Mouse (Mus musculus) heart, postnatal 0 days (tissue): ENCODE data around the gene Ankrd33. TPM values are rescaled to one million over a fixed set of nuclear protein-coding genes. Genes with fewer than 3 reads are reported as not detected.

Experiments
- ATAC-seq: fragments of 200-750 bp; cut with Nextera tagmentation; 2 replicates; pipeline ENCODE4 v1.8.0; 2017; ENCODE audit warnings: low read depth, moderate number of reproducible peaks, moderate library complexity; ENCODE audit not compliant: insufficient read depth
- DNase-seq: peaks from one replicate; pipeline ENCODE4 v3.0.0-alpha.2; 2016; ENCODE audit warnings: low spot score
- H3K27ac ChIP-seq: fragments of 300-500 bp; sonication (generic); 2 replicates; pipeline ENCODE4 v1.5.1; 2014; ENCODE audit warnings: low read depth, mild to moderate bottlenecking
- H3K27me3 ChIP-seq: fragments of 300-500 bp; sonication (generic); 2 replicates; pipeline ENCODE4 v1.6.1; 2014; ENCODE audit warnings: low read length, mixed read lengths; ENCODE audit not compliant: control insufficient read depth, insufficient read depth
- H3K36me3 ChIP-seq: fragments of 300-500 bp; sonication (generic); replicated peaks from 2 replicates; pipeline ENCODE4 v1.6.1; 2014; ENCODE audit warnings: low read length, mixed read lengths; ENCODE audit not compliant: control insufficient read depth, insufficient read depth
- H3K4me1 ChIP-seq: fragments of 300-500 bp; sonication (generic); 2 replicates; pipeline ENCODE4 v1.6.1; 2014; ENCODE audit warnings: antibody characterized with exemption; ENCODE audit not compliant: control insufficient read depth, insufficient read depth
- H3K4me2 ChIP-seq: fragments of 300-500 bp; sonication (generic); 2 replicates; pipeline ENCODE4 v1.6.1; 2014; ENCODE audit warnings: low read depth, mild to moderate bottlenecking, low read length, moderate library complexity
- H3K4me3 ChIP-seq: fragments of 300-500 bp; sonication (generic); 2 replicates; pipeline ENCODE4 v1.5.1; 2014; ENCODE audit warnings: low read depth, low read length
- H3K9ac ChIP-seq: fragments of 300-500 bp; sonication (generic); replicated peaks from 2 replicates; pipeline ENCODE4 v1.6.1; 2014; ENCODE audit warnings: low read depth, low read length, mixed read lengths
- H3K9me3 ChIP-seq: fragments of 300-500 bp; sonication (generic); replicated peaks from 2 replicates; pipeline ENCODE4 v1.6.1; 2016; ENCODE audit warnings: low read length; ENCODE audit not compliant: control insufficient read depth
- CTCF ChIP-seq: IDR thresholded peaks from 2 replicates; pipeline ENCODE4 v1.5.1; 2016; ENCODE audit warnings: antibody characterized with exemption, control low read depth, low read depth
- EP300 ChIP-seq: IDR thresholded peaks from 2 replicates; pipeline ENCODE4 v1.6.1; 2016; ENCODE audit warnings: antibody characterized with exemption, low read depth
- WGBS: fragments of 180-500 bp; shearing (Covaris S2); extraction: QIAGEN DNeasy Blood & Tissue Kit; methylation state at CpG from one replicate; pipeline ENCODE4 v1.1.7; 2014; 5-methylcytosine and 5-hydroxymethylcytosine counted together
- polyA plus RNA-seq: library from polyadenylated mRNA; unstranded; fragments of >200 nt; fragmentation: Nextera tagmentation; extraction: Ambion mirVana; gene quantifications from 2 replicates; pipeline ENCODE4 v1.2.1, GENCODE M21; 2015
- total RNA-seq: library from RNA; depleted of rRNA; stranded (reverse); fragments of >200 nt; gene quantifications from 2 replicates; pipeline ENCODE4 v1.2.3, GENCODE M21; 2014; ENCODE audit warnings: low replicate concordance

Gene Ankrd33
- total and polyA plus RNA-seq, 2 experiments from 2014 or later, result not detected

GRCm38 (mm10) chr15:101144779-101145178 is 29.2 kb downstream of the Ankrd33 start:
- H3K9ac ChIP-seq, result no peak overlapping the region
- H3K4me1 ChIP-seq, result peaks cover 54% of the 10 kb centered on the region
- no peaks in the 10 kb centered on the region for H3K9me3 ChIP-seq
- TF ChIP-seq EP300 (no peak), CTCF (no peak)
- no peak overlapping the region for H3K4me3 ChIP-seq
- H3K27ac ChIP-seq, result no peak overlapping the region
- DNase-seq (no peak), ATAC-seq (no peak)
- H3K36me3 ChIP-seq, result no peaks in the 10 kb centered on the region
- no peaks in the 10 kb centered on the region for H3K27me3 ChIP-seq
- no peak overlapping the region for H3K4me2 ChIP-seq
- 73% methylated on average over 8 of the region's 8 CpGs for WGBS

GRCm38 (mm10) chr15:101145424-101146099 is 30.0 kb downstream of the Ankrd33 start:
- Histone ChIP-seq H3K27me3 (no peaks in the 10 kb centered on the region), H3K4me2 (peak overlapping the region; percentile 48), H3K36me3 (no peaks in the 10 kb centered on the region), H3K9ac (no peak overlapping the region), H3K4me1 (peaks cover 46% of the 10 kb centered on the region), H3K4me3 (peak overlapping the region; percentile 2; the same call in 1 of the 2 replicates), H3K9me3 (no peaks in the 10 kb centered on the region), H3K27ac (peak overlapping the region; percentile 28; the same call in 1 of the 2 replicates)
- WGBS, result 12% methylated on average over 19 of the region's 19 CpGs
- DNase-seq, result peak; percentile 96
- ATAC-seq, result peak; percentile 91
- TF ChIP-seq EP300, result no peak
- TF ChIP-seq CTCF, result peak; percentile 98

GRCm38 (mm10) chr15:101146100-101146965 is 30.8 kb downstream of the Ankrd33 start:
- peak overlapping the region; percentile 48 for H3K4me2 ChIP-seq
- no peaks in the 10 kb centered on the region for H3K9me3 ChIP-seq
- H3K36me3 ChIP-seq, result no peaks in the 10 kb centered on the region
- no peak for TF ChIP-seq EP300
- TF ChIP-seq CTCF, result no peak
- H3K27ac ChIP-seq, result 0 out of 2 replicates have a peak overlapping the region, but pooled peaks have one; percentile 28
- 53% methylated on average over 15 of the region's 15 CpGs for WGBS
- H3K9ac ChIP-seq, result no peak overlapping the region
- no peak for ATAC-seq
- H3K4me1 ChIP-seq, result peaks cover 41% of the 10 kb centered on the region
- no peak for DNase-seq
- H3K27me3 ChIP-seq, result no peaks in the 10 kb centered on the region
- H3K4me3 ChIP-seq, result no peak overlapping the region

- ATAC-seq, result no peak
Measured at GRCm38 (mm10) chr15:101147115-101147909, 31.8 kb downstream of the Ankrd33 start.

GRCm38 (mm10) chr15:101147910-101148273 is 32.3 kb downstream of the Ankrd33 start:
- no peaks in the 10 kb centered on the region for H3K27me3 ChIP-seq
- no peak overlapping the region for H3K4me3 ChIP-seq
- peak overlapping the region; percentile 58 for H3K27ac ChIP-seq
- H3K9me3 ChIP-seq, result no peaks in the 10 kb centered on the region
- H3K4me1 ChIP-seq, result peaks cover 38% of the 10 kb centered on the region
- no peaks in the 10 kb centered on the region for H3K36me3 ChIP-seq
- peak; percentile 27 for ATAC-seq
- TF ChIP-seq EP300 (no peak), CTCF (no peak)
- H3K4me2 ChIP-seq, result peak overlapping the region; percentile 14; the same call in 1 of the 2 replicates
- WGBS, result 4% methylated on average over 6 of the region's 6 CpGs
- H3K9ac ChIP-seq, result no peak overlapping the region
- DNase-seq, result peak; percentile 65

More at GRCm38 (mm10) chr15:101147115-101147909, 31.8 kb downstream of the Ankrd33 start:
- Histone ChIP-seq H3K9ac (0 out of 2 replicates have a peak overlapping the region, but pooled peaks have one; percentile 12), H3K4me1 (peaks cover 38% of the 10 kb centered on the region), H3K27ac (peak overlapping the region; percentile 58), H3K36me3 (no peaks in the 10 kb centered on the region), H3K4me2 (peak overlapping the region; percentile 14; the same call in 1 of the 2 replicates), H3K4me3 (no peak overlapping the region), H3K27me3 (no peaks in the 10 kb centered on the region), H3K9me3 (no peaks in the 10 kb centered on the region)
- TF ChIP-seq EP300 (no peak), CTCF (no peak)
- DNase-seq, result no peak
- WGBS, result 23% methylated on average over 16 of the region's 16 CpGs
